Mouse (Mus musculus): ENCODE data around the gene Fat3.

Fat3 gene

GRCm38 (mm10) chr9:15898112-15898511 is 603.0 kb downstream of the Fat3 start:
- in situ Hi-C loops (cut with MboI, MseI): no loop called here

GRCm38 (mm10) chr9:15886756-15887155 is 614.3 kb downstream of the Fat3 start:
- in situ Hi-C loops (cut with MboI, MseI): no loop called here

- in situ Hi-C loops (cut with MboI, MseI): loop anchor here in 1 of 2 experiments (5.0 kb wide), 1 partner anchor 193 kb away; no protein-coding TSS in a partner anchor
Measured at GRCm38 (mm10) chr9:15880754-15881153, 620.3 kb downstream of the Fat3 start.

GRCm38 (mm10) chr9:15880160-15880603 is 620.9 kb downstream of the Fat3 start:
- in situ Hi-C loops (cut with MboI, MseI): loop anchor here in 1 of 2 experiments (5.0 kb wide), 1 partner anchor 193 kb away; no protein-coding TSS in a partner anchor

GRCm38 (mm10) chr9:15874506-15875160 is 626.5 kb downstream of the Fat3 start, which contains the start of gene Mtnr1b:
Mtnr1b (minus strand) TSS chr9:15874556.
- in situ Hi-C loops (cut with MboI, MseI): loop anchor here in 1 of 2 experiments (5.0 to 10.0 kb wide), 2 partner anchors 177 to 320 kb away; no protein-coding TSS in a partner anchor

GRCm38 (mm10) chr9:15870013-15870412 is 631.1 kb downstream of the Fat3 start:
- in situ Hi-C loops (cut with MboI, MseI): loop anchor here in 1 of 2 experiments (5.0 to 10.0 kb wide), 2 partner anchors 173 to 315 kb away; no protein-coding TSS in a partner anchor

- in situ Hi-C loops (cut with MboI, MseI): no loop called here
Measured at GRCm38 (mm10) chr9:15869456-15869855, 631.6 kb downstream of the Fat3 start.

- in situ Hi-C loops (cut with MboI, MseI): no loop called here
Measured at GRCm38 (mm10) chr9:15866280-15867072, 634.6 kb downstream of the Fat3 start.

- in situ Hi-C loops (cut with MboI, MseI): no loop called here
Measured at GRCm38 (mm10) chr9:15861402-15861801, 639.7 kb downstream of the Fat3 start.
